25 mouse cellular contexts compared by ENCODE assay signal in genomic region chr11:4606541-4606940, GRCm38 (mm10). TPM values are rescaled to one million over a fixed set of nuclear protein-coding genes. Genes with fewer than 3 reads are reported as not detected.
DNase-seq lines count a peak whose midpoint lies in the region; ATAC-seq and TF ChIP-seq lines count a peak whose summit lies in the region.
"Had no signal": no experiment of that assay in that cellular context is flagged by ENCODE, and none has a peak within 500 bp of the region (broad histone marks: within the 10 kb centered on the region; RNA-seq: fewer than 3 reads in every experiment).

No protein-coding gene starts in this region.

- H3K9ac ChIP-seq in heart, adult 2 months (ENCODE audit: low read depth, low read length) = peak overlapping the region; percentile 12; the same call in 1 of the 2 replicates
- no peak overlapping the region; the same call in 1 of the 2 replicates for H3K9ac ChIP-seq in heart, embryonic 14.5 days (ENCODE audit: low read length)
- H3K9ac ChIP-seq in forebrain, embryonic 14.5 days (ENCODE audit: low read length) = no peak overlapping the region
- H3K9ac ChIP-seq: embryonic facial prominence, embryonic 15.5 days; hindbrain, embryonic 14.5 days; intestine, embryonic 15.5 days; kidney, embryonic 15.5 days; limb, embryonic 13.5 days; liver, embryonic 14.5 days; lung, embryonic 15.5 days; midbrain, embryonic 12.5 days; neural tube, embryonic 13.5 days had no signal

- H3K4me1 ChIP-seq in heart, adult 2 months (ENCODE audit: control insufficient read depth, insufficient read depth, low read length) = peaks cover 17% of the 10 kb centered on the region
- peaks cover 19 to 49% of the 10 kb centered on the region in 2 experiments for H3K4me1 ChIP-seq in heart, embryonic 14.5 days (ENCODE audit: control insufficient read depth in 2 of 2, insufficient read depth in 2 of 2, low read length in 2 of 2)
- H3K4me1 ChIP-seq in forebrain, embryonic 14.5 days (ENCODE audit: control insufficient read depth, insufficient read depth, low read length) = peaks cover 10% of the 10 kb centered on the region

- no peaks in the 10 kb centered on the region for H3K27me3 ChIP-seq in heart, adult 2 months (ENCODE audit: control insufficient read depth, insufficient read depth, low read length)
- H3K27me3 ChIP-seq in heart, embryonic 14.5 days (ENCODE audit: control insufficient read depth, insufficient read depth, low read length) = no peaks in the 10 kb centered on the region
- no peaks in the 10 kb centered on the region for H3K27me3 ChIP-seq in forebrain, embryonic 14.5 days (replicated peaks; ENCODE audit: control insufficient read depth, insufficient read depth, low read length)
- H3K27me3 ChIP-seq: embryonic facial prominence, embryonic 15.5 days; intestine, embryonic 15.5 days; kidney, embryonic 15.5 days; limb, embryonic 13.5 days; lung, embryonic 15.5 days; midbrain, embryonic 12.5 days; neural tube, embryonic 13.5 days had no signal

- H3K9me3 ChIP-seq in heart, embryonic 14.5 days (ENCODE audit: control insufficient read depth, low read length) = no peaks in the 10 kb centered on the region
- no peaks in the 10 kb centered on the region for H3K9me3 ChIP-seq in forebrain, embryonic 14.5 days (replicated peaks; ENCODE audit: control insufficient read depth, low read length)
- H3K9me3 ChIP-seq: embryonic facial prominence, embryonic 15.5 days; intestine, embryonic 15.5 days; kidney, embryonic 15.5 days; limb, embryonic 13.5 days; lung, embryonic 15.5 days; midbrain, embryonic 12.5 days; neural tube, embryonic 13.5 days had no signal

- TF ChIP-seq EP300 in heart, adult 2 months (IDR thresholded peaks at IDR 0.05; ENCODE audit: insufficient read depth, low read depth, low read length) = no peak

- H3K27ac ChIP-seq in heart, adult 2 months = peak overlapping the region; percentile 75
- peak overlapping the region; percentile 71 to 85 for H3K27ac ChIP-seq in heart, embryonic 14.5 days (replicated peaks in 1 of 2; ENCODE audit: control insufficient read depth in 1 of 2, insufficient read depth in 1 of 2, low read depth in 2 of 2, low read length in 2 of 2)
- H3K27ac ChIP-seq in forebrain, embryonic 14.5 days (ENCODE audit: low read depth, low read length) = no peak overlapping the region
- H3K27ac ChIP-seq: embryonic facial prominence, embryonic 15.5 days; hindbrain, embryonic 14.5 days; intestine, embryonic 15.5 days; kidney, embryonic 15.5 days; limb, embryonic 13.5 days; liver, embryonic 14.5 days; lung, embryonic 15.5 days; midbrain, embryonic 12.5 days; neural tube, embryonic 13.5 days had no signal

- no peak overlapping the region for H3K4me3 ChIP-seq in heart, adult 2 months
- no peak overlapping the region for H3K4me3 ChIP-seq in heart, embryonic 14.5 days (ENCODE audit: control insufficient read depth in 1 of 2, insufficient read depth in 1 of 2, low read depth in 1 of 2, low read length in 2 of 2)
- no peak overlapping the region for H3K4me3 ChIP-seq in forebrain, embryonic 14.5 days (ENCODE audit: low read depth, low read length)
- H3K4me3 ChIP-seq: embryonic facial prominence, embryonic 15.5 days; intestine, embryonic 15.5 days; kidney, embryonic 15.5 days; limb, embryonic 13.5 days; lung, embryonic 15.5 days; midbrain, embryonic 12.5 days; neural tube, embryonic 13.5 days had no signal

- no peaks in the 10 kb centered on the region for H3K79me2 ChIP-seq in heart, adult 2 months (replicated peaks; ENCODE audit: control insufficient read depth, insufficient read depth, low read length)

- H3K4me2 ChIP-seq in heart, embryonic 14.5 days (ENCODE audit: low read length) = no peak overlapping the region
- H3K4me2 ChIP-seq in forebrain, embryonic 14.5 days (ENCODE audit: low read length) = no peak overlapping the region
- H3K4me2 ChIP-seq: embryonic facial prominence, embryonic 15.5 days; hindbrain, embryonic 14.5 days; intestine, embryonic 15.5 days; kidney, embryonic 15.5 days; limb, embryonic 13.5 days; lung, embryonic 15.5 days; midbrain, embryonic 12.5 days; neural tube, embryonic 13.5 days had no signal

- no peak for TF ChIP-seq POLR2A in heart, adult 2 months (IDR thresholded peaks at IDR 0.05; ENCODE audit: insufficient read depth, low read depth, low read length)

- ATAC-seq in heart, embryonic 14.5 days (ENCODE audit: insufficient number of reproducible peaks, insufficient read depth, low FRiP score, low read depth) = no peak
- no peak for ATAC-seq in forebrain, embryonic 14.5 days
- ATAC-seq: intestine, embryonic 15.5 days had no signal

- intact Hi-C loops in heart, adult 2 months (cut with DNase I) = no loop called here
- intact Hi-C loops in heart, postnatal 36 days (cut with DNase I) = no loop called here
- intact Hi-C loops in left cerebral cortex, postnatal 36 days (cut with DNase I) = no loop called here

- peak in 1 of 2 experiments; percentile 27 for DNase-seq in heart, adult 2 months
- DNase-seq in heart, postnatal 36 days = no peak
- peak; percentile 70 for DNase-seq in adipocyte (ENCODE audit: low spot score)
- DNase-seq in forebrain, embryonic 14.5 days (ENCODE audit: low spot score) = no peak
- DNase-seq in left cerebral cortex, postnatal 36 days (ENCODE audit: low spot score in 2 of 2) = no peak
- DNase-seq in cerebellum, adult 9-11 months = no peak
- DNase-seq: adrenal gland, postnatal 14 days; cerebellum, adult 11-12 months; cerebellum, postnatal 36 days; kidney, postnatal 4 days; thymus, postnatal 25 days had no signal

- H3K36me3 ChIP-seq in heart, adult 2 months (ENCODE audit: control insufficient read depth, insufficient read depth, low read length) = peaks cover 12% of the 10 kb centered on the region; the same call in 1 of the 2 replicates
- H3K36me3 ChIP-seq in heart, embryonic 14.5 days (ENCODE audit: control insufficient read depth, insufficient read depth, low read length) = no peaks in the 10 kb centered on the region
- H3K36me3 ChIP-seq in forebrain, embryonic 14.5 days (ENCODE audit: control insufficient read depth, insufficient read depth, low read length) = no peaks in the 10 kb centered on the region
- H3K36me3 ChIP-seq: embryonic facial prominence, embryonic 15.5 days; intestine, embryonic 15.5 days; kidney, embryonic 15.5 days; limb, embryonic 13.5 days; lung, embryonic 15.5 days; midbrain, embryonic 12.5 days; neural tube, embryonic 13.5 days had no signal

- WGBS in heart, adult 2 months = 51% methylated on average over 1 of the region's 1 CpGs
- 45% methylated on average over 1 of the region's 1 CpGs for WGBS in heart, embryonic 14.5 days
- WGBS in forebrain, embryonic 14.5 days = 86% methylated on average over 1 of the region's 1 CpGs

- no peak for TF ChIP-seq CTCF in heart, adult 2 months (IDR thresholded peaks at IDR 0.05)

RNA-seq across cellular contexts. Expression of gene Mtmr3, which starts 11.9 kb away (rescaled TPM):
- total RNA-seq in heart, adult 2 months (2021) = 10 to 100 TPM; 43.9 to 50.8 TPM
- polyA plus RNA-seq in heart, adult 2 months (2012; rRNA removed) = 24.4 and 37.5 TPM in 2 replicates
- 10 to 100 TPM; 50.4 to 54.4 TPM for total RNA-seq in heart, postnatal 36 days (2021)
- 24.6 and 25.5 TPM in 2 replicates for polyA plus RNA-seq in heart, embryonic 14.5 days (2014; fragmentation: Nextera tagmentation; extraction: Ambion mirVana)
- polyA plus RNA-seq in forebrain, embryonic 14.5 days (2014; fragmentation: Nextera tagmentation; extraction: Ambion mirVana) = 26.1 and 35.1 TPM in 2 replicates
- total RNA-seq in left cerebral cortex, postnatal 36 days (2021) = 10 to 100 TPM; 69.0 to 73.5 TPM

RNA-seq across cellular contexts. Expression of gene Gm11032, which starts 13.3 kb away (rescaled TPM):
- total RNA-seq in heart, adult 2 months (2021) = not detected
- not detected in 2 replicates for polyA plus RNA-seq in heart, adult 2 months (2012; rRNA removed)
- total RNA-seq in heart, postnatal 36 days (2021) = not detected
- polyA plus RNA-seq in heart, embryonic 14.5 days (2014; fragmentation: Nextera tagmentation; extraction: Ambion mirVana) = not detected in 2 replicates
- not detected in 2 replicates for polyA plus RNA-seq in forebrain, embryonic 14.5 days (2014; fragmentation: Nextera tagmentation; extraction: Ambion mirVana)
- not detected for total RNA-seq in left cerebral cortex, postnatal 36 days (2021)
- total RNA-seq: adrenal gland, postnatal 14 days; gastrocnemius, adult 8-10 months; layer of hippocampus, postnatal 25 days; left cerebral cortex, postnatal 10 days had no signal
- polyA plus RNA-seq: embryonic facial prominence, embryonic 15.5 days; forebrain, embryonic 11.5 days; hindbrain, embryonic 14.5 days; intestine, embryonic 15.5 days; kidney, embryonic 15.5 days; limb, embryonic 13.5 days; liver, embryonic 14.5 days; lung, embryonic 15.5 days; midbrain, embryonic 12.5 days; neural tube, embryonic 13.5 days had no signal

RNA-seq across cellular contexts. Expression of gene Ascc2, which starts 31.0 kb away (rescaled TPM):
- total RNA-seq in heart, adult 2 months (2021) = 10 to 100 TPM; 14.1 to 14.5 TPM
- polyA plus RNA-seq in heart, adult 2 months (2012; rRNA removed) = 9.7 and 12.6 TPM in 2 replicates
- total RNA-seq in heart, postnatal 36 days (2021) = 10 to 100 TPM; 14.9 to 15.3 TPM
- 19.0 and 22.0 TPM in 2 replicates for polyA plus RNA-seq in heart, embryonic 14.5 days (2014; fragmentation: Nextera tagmentation; extraction: Ambion mirVana)
- 17.1 and 21.0 TPM in 2 replicates for polyA plus RNA-seq in forebrain, embryonic 14.5 days (2014; fragmentation: Nextera tagmentation; extraction: Ambion mirVana)
- 10 to 100 TPM; 15.1 to 21.6 TPM for total RNA-seq in left cerebral cortex, postnatal 36 days (2021)
